Mouse (Mus musculus) cerebellum, adult 9-11 months (tissue): ENCODE results near the gene Serpina3a.

Source experiments
- DNase-seq: peaks from one replicate; pipeline ENCODE4 v3.0.0; 2022

The Serpina3a gene

GRCm38 (mm10) chr12:104143286-104143685, 30.8 kb downstream of the Serpina3a start:
- DNase-seq, result no peak

GRCm38 (mm10) chr12:104145571-104145970, 33.0 kb downstream of the Serpina3a start:
- no peak for DNase-seq

- DNase-seq, result no peak
Observed at GRCm38 (mm10) chr12:104151989-104152388, 39.5 kb downstream of the Serpina3a start.

- DNase-seq, result no peak
Observed at GRCm38 (mm10) chr12:104153041-104153645, 40.6 kb downstream of the Serpina3a start.

GRCm38 (mm10) chr12:104153656-104154055, 41.1 kb downstream of the Serpina3a start, which contains the start of gene Serpina3c:
Serpina3c (minus strand) TSS chr12:104153870.
- DNase-seq, result no peak
